Comparison of ENCODE assay signal across 7 mouse cellular contexts in genomic region chr9:61377706-61378479, GRCm38 (mm10). TPM values are rescaled to one million over a fixed set of nuclear protein-coding genes. Genes with fewer than 3 reads are reported as not detected.
DNase-seq lines count a peak whose midpoint lies in the region; ATAC-seq and TF ChIP-seq lines count a peak whose summit lies in the region.

No protein-coding gene starts in this region.

- peak; percentile 73 for DNase-seq in MEL (ENCODE audit: low read depth, low spot score)
- DNase-seq in embryo, embryonic 10.5 days (ENCODE audit: low spot score), result peak; percentile 70
- DNase-seq in midbrain, embryonic 10.5 days (ENCODE audit: low spot score), result peak; percentile 61
- DNase-seq in thymus, postnatal 25 days, result no peak
- DNase-seq in gastrocnemius, postnatal 14 days, result no peak
- no peak for DNase-seq in urinary bladder, adult 2 months (ENCODE audit: low spot score)

- peak overlapping the region; percentile 38 for H3K4me2 ChIP-seq in intestine, embryonic 15.5 days (replicated peaks)

- intact Hi-C loops in gastrocnemius, postnatal 14 days (cut with DNase I; ENCODE audit: low total_unique reads), result no loop called here

- H3K4me1 ChIP-seq in MEL (ENCODE audit: control insufficient read depth in 1 of 2, insufficient read depth in 2 of 2, low read length in 2 of 2), result peaks cover 30 to 51% of the 10 kb centered on the region in 2 experiments
- peaks cover 71% of the 10 kb centered on the region for H3K4me1 ChIP-seq in intestine, embryonic 15.5 days (replicated peaks)
- peaks cover 89% of the 10 kb centered on the region for H3K4me1 ChIP-seq in midbrain, embryonic 10.5 days

- no peak for TF ChIP-seq CTCF in MEL (IDR thresholded peaks at IDR 0.05 in 2 of 3, conservative IDR thresholded peaks at IDR 0.05 in 1 of 3; ENCODE audit: control insufficient read depth in 1 of 3, insufficient read depth in 1 of 3, low read depth in 2 of 3, low read length in 3 of 3, poor library complexity in 1 of 3, severe bottlenecking in 1 of 3)

- TF ChIP-seq EP300 in MEL (IDR thresholded peaks at IDR 0.05; ENCODE audit: low read depth in 1 of 2, low read length in 2 of 2), result peak; percentile 83 to 91

- no peaks in the 10 kb centered on the region for H3K27me3 ChIP-seq in MEL (ENCODE audit: control insufficient read depth in 1 of 2, insufficient read depth in 2 of 2, low read length in 2 of 2)
- no peaks in the 10 kb centered on the region for H3K27me3 ChIP-seq in intestine, embryonic 15.5 days (replicated peaks)
- H3K27me3 ChIP-seq in midbrain, embryonic 10.5 days (ENCODE audit: low read depth, poor library complexity, severe bottlenecking), result peaks cover 25% of the 10 kb centered on the region

- H3K9me3 ChIP-seq in MEL (replicated peaks; ENCODE audit: insufficient read depth, low read length), result no peaks in the 10 kb centered on the region
- no peaks in the 10 kb centered on the region for H3K9me3 ChIP-seq in intestine, embryonic 15.5 days
- H3K9me3 ChIP-seq in midbrain, embryonic 10.5 days (replicated peaks), result no peaks in the 10 kb centered on the region

- peak overlapping the region; percentile 70 for H3K27ac ChIP-seq in MEL (ENCODE audit: control insufficient read depth, low read depth, low read length)
- H3K27ac ChIP-seq in intestine, embryonic 15.5 days, result no peak overlapping the region; the same call in 1 of the 2 replicates
- H3K27ac ChIP-seq in midbrain, embryonic 10.5 days (replicated peaks), result peak overlapping the region; percentile 87

- TF ChIP-seq RAD21 in MEL (IDR thresholded peaks at IDR 0.05; ENCODE audit: low read depth, low read length), result no peak

- peaks cover 8 to 58% of the 10 kb centered on the region in 2 experiments for H3K36me3 ChIP-seq in MEL (ENCODE audit: control insufficient read depth in 1 of 2, insufficient read depth in 2 of 2, low read length in 2 of 2)
- H3K36me3 ChIP-seq in intestine, embryonic 15.5 days, result peaks cover 3% of the 10 kb centered on the region; the same call in 1 of the 2 replicates
- H3K36me3 ChIP-seq in midbrain, embryonic 10.5 days, result peaks cover 80% of the 10 kb centered on the region

- TF ChIP-seq POLR2A in MEL (IDR thresholded peaks at IDR 0.05; ENCODE audit: control insufficient read depth in 1 of 2, insufficient read depth in 1 of 2, low read depth in 1 of 2, low read length in 2 of 2, poor library complexity in 1 of 2), result 0 out of 4 replicates have a peak, but pooled peaks of 1 of the 2 experiments have one; percentile 19

- no peak overlapping the region for H3K4me3 ChIP-seq in MEL (ENCODE audit: control insufficient read depth in 1 of 2, insufficient read depth in 1 of 2, low read depth in 2 of 2, low read length in 2 of 2)
- H3K4me3 ChIP-seq in intestine, embryonic 15.5 days (replicated peaks), result no peak overlapping the region
- peak overlapping the region; percentile 98 for H3K4me3 ChIP-seq in midbrain, embryonic 10.5 days

- no peak for ATAC-seq in intestine, embryonic 15.5 days

- peak overlapping the region; percentile 17; the same call in 1 of the 2 replicates for H3K9ac ChIP-seq in MEL (ENCODE audit: control insufficient read depth, low read depth, low read length, poor library complexity, severe bottlenecking)
- H3K9ac ChIP-seq in intestine, embryonic 15.5 days, result 0 out of 2 replicates have a peak overlapping the region, but pooled peaks have one; percentile 17

- 41% methylated on average over 9 of the region's 9 CpGs for WGBS in intestine, embryonic 15.5 days
- 30% methylated on average over 9 of the region's 9 CpGs for WGBS in midbrain, embryonic 10.5 days

- peaks cover 42% of the 10 kb centered on the region for H3K79me2 ChIP-seq in MEL (ENCODE audit: control insufficient read depth, insufficient read depth, low read length, poor library complexity)

TF ChIP-seq in MEL, 35 proteins besides CTCF, POLR2A, EP300 and RAD21:
- TF ChIP-seq ZMIZ1 (IDR thresholded peaks at IDR 0.05; ENCODE audit: low read depth, low read length) (no peak), TCF12 (IDR thresholded peaks at IDR 0.05; ENCODE audit: low read depth, low read length) (peak; percentile 85), MAZ (IDR thresholded peaks at IDR 0.05; ENCODE audit: low read depth, low read length) (no peak), NELFE (IDR thresholded peaks at IDR 0.05; ENCODE audit: low read depth, low read length) (no peak), ZC3H11A (IDR thresholded peaks at IDR 0.05; ENCODE audit: low read depth, low read length) (no peak), USF2 (IDR thresholded peaks at IDR 0.05; ENCODE audit: borderline replicate concordance in 1 of 2, insufficient read depth in 1 of 2, low read depth in 1 of 2, low read length in 2 of 2) (no peak), HCFC1 (IDR thresholded peaks at IDR 0.05; ENCODE audit: low read depth, low read length) (peak; percentile 34; the same call in 1 of the 2 replicates), TBP (IDR thresholded peaks at IDR 0.05; ENCODE audit: low read depth, low read length) (0 out of 2 replicates have a peak, but pooled peaks have one; percentile 19), MAX (IDR thresholded peaks at IDR 0.05; ENCODE audit: low read length) (no peak), ETS1 (IDR thresholded peaks at IDR 0.05; ENCODE audit: low read depth, low read length) (peak; percentile 91), JUND (IDR thresholded peaks at IDR 0.05; ENCODE audit: low read depth, low read length) (no peak), SIN3A (IDR thresholded peaks at IDR 0.05; ENCODE audit: low read length) (peak; percentile 71), TAL1 (IDR thresholded peaks at IDR 0.05; ENCODE audit: low read length) (peak; percentile 81), ELF1 (IDR thresholded peaks at IDR 0.05; ENCODE audit: low read depth, low read length) (no peak), MYC (IDR thresholded peaks at IDR 0.05; ENCODE audit: low read depth, low read length) (no peak), RCOR1 (IDR thresholded peaks at IDR 0.05; ENCODE audit: low read depth, low read length) (peak; percentile 76), BHLHE40 (IDR thresholded peaks at IDR 0.05; ENCODE audit: borderline replicate concordance, low read depth, low read length) (peak; percentile 67; the same call in 1 of the 2 replicates), ZKSCAN1 (IDR thresholded peaks at IDR 0.05; ENCODE audit: low read depth, low read length) (no peak), USF1 (IDR thresholded peaks at IDR 0.05; ENCODE audit: low read depth, low read length) (peak; percentile 63), KAT2A (conservative IDR thresholded peaks at IDR 0.05; ENCODE audit: low read depth, low read length) (no peak), MYB (IDR thresholded peaks at IDR 0.05; ENCODE audit: low read depth, low read length) (peak; percentile 70), SMC3 (IDR thresholded peaks at IDR 0.05; ENCODE audit: low read depth, low read length) (no peak), MAFK (IDR thresholded peaks at IDR 0.05; ENCODE audit: borderline replicate concordance, low read depth, low read length) (peak; percentile 54; the same call in 1 of the 2 replicates), GABPA (IDR thresholded peaks at IDR 0.05; ENCODE audit: low read depth, low read length) (0 out of 2 replicates have a peak, but pooled peaks have one; percentile 30), MXI1 (IDR thresholded peaks at IDR 0.05; ENCODE audit: low read depth, low read length) (no peak), CHD2 (IDR thresholded peaks at IDR 0.05; ENCODE audit: low read length) (no peak; the same call in 1 of the 2 replicates), ZNF384 (IDR thresholded peaks at IDR 0.05; ENCODE audit: low read depth, low read length) (no peak), UBTF (IDR thresholded peaks at IDR 0.05; ENCODE audit: borderline replicate concordance, insufficient read depth, low read depth, low read length) (no peak), POLR2AphosphoS2 (IDR thresholded peaks at IDR 0.05; ENCODE audit: low read length) (no peak), NRF1 (IDR thresholded peaks at IDR 0.05; ENCODE audit: insufficient read depth, low read depth, low read length, poor library complexity, severe bottlenecking) (no peak), POLR2AphosphoS5 (IDR thresholded peaks at IDR 0.05; ENCODE audit: borderline replicate concordance, low read depth, low read length) (no peak), CHD1 (IDR thresholded peaks at IDR 0.05; ENCODE audit: low read depth, low read length) (no peak), GATA1 (IDR thresholded peaks at IDR 0.05; ENCODE audit: low read depth, low read length) (peak; percentile 88), E2F4 (IDR thresholded peaks at IDR 0.05; ENCODE audit: borderline replicate concordance, low read depth, low read length) (no peak), MEF2A (IDR thresholded peaks at IDR 0.05; ENCODE audit: extremely low read depth, insufficient replicate concordance, low read depth, low read length, poor library complexity, severe bottlenecking) (no peak)

RNA-seq across cellular contexts. Expression of gene Tle3, which starts 5.7 kb away (rescaled TPM):
- total RNA-seq in MEL (2012; rRNA removed), result 20.3 and 28.4 TPM in 2 replicates
- polyA plus RNA-seq in MEL (2012; ENCODE audit: insufficient read depth in 1 of 2, insufficient read length in 2 of 2, low read depth in 1 of 2, low replicate concordance in 2 of 2, missing spikeins in 1 of 2), result 10 to 100 TPM in 1 of 2 experiments, not detected in 1; 26.8 TPM
- polyA plus RNA-seq in intestine, embryonic 15.5 days (2015; fragmentation: Nextera tagmentation; extraction: Ambion mirVana), result 18.6 and 20.3 TPM in 2 replicates
- polyA plus RNA-seq in midbrain, embryonic 10.5 days (2016; fragmentation: Nextera tagmentation; extraction: Ambion mirVana), result 48.7 and 55.8 TPM in 2 replicates
- total RNA-seq in gastrocnemius, postnatal 14 days (2021), result 10 to 100 TPM; 12.5 to 14.2 TPM
- 39.4 and 49.1 TPM in 2 replicates for polyA plus RNA-seq in urinary bladder, adult 2 months (2012; rRNA removed)

Comparison
In these comparisons a context has a peak if more than half of its experiments do, and no peak if none do; other contexts are left out.
1. DNase-seq: peak in MEL (single experiment), embryo, embryonic 10.5 days (single experiment) and midbrain, embryonic 10.5 days (single experiment); none in thymus, postnatal 25 days (single experiment), gastrocnemius, postnatal 14 days (single experiment) and urinary bladder, adult 2 months (single experiment).